Mouse (Mus musculus): Measurements from ENCODE around the gene Pcsk5.

GRCm38 (mm10) chr19:17835681-17836565, 1.5 kb downstream of the Pcsk5 start:
- TF ChIP-seq CTCF (IDR thresholded peaks at IDR 0.05; ENCODE audit: extremely low read depth, insufficient read length, insufficient replicate concordance, low read depth, low read length) (peak; percentile 35; the same call in 1 of the 2 replicates), POLR2A (IDR thresholded peaks at IDR 0.05; ENCODE audit: low read depth, low read length) (no peak)
